ENCODE assay signal across 10 mouse cellular contexts in the genomic region with DNA sequence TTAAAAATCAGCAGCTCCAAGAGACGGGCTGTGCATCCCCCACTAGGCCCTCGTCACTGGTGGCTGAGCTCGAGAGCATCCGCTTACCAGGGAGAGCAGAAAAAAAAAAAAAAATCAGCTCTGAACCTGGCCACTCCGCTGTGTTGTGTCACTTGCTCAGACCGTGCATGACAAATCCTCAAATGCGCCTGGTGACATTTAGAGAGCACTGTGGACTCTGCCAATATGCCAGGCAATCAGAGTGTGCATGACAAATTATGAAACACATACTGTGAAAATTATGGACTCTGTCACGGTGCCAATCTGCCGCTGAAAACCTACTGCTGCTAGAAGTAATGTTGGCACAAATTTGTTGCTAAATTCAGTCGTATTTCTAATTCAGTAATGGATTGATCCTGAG.
A peak's percentile ranks its signal among the peaks of the same experiment; 100 is the strongest.
DNase-seq lines count a peak whose midpoint lies in the region; ATAC-seq lines count a peak whose summit lies in the region.
"Had no signal": no experiment of that assay in that cellular context is flagged by ENCODE, and none has a peak within 500 bp of the region (broad histone marks: within the 10 kb centered on the region; RNA-seq: fewer than 3 reads in every experiment).

No protein-coding gene starts in this region.

- no peak overlapping the region for H3K4me3 ChIP-seq in limb, embryonic 12.5 days (replicated peaks)
- no peak overlapping the region for H3K4me3 ChIP-seq in limb, embryonic 10.5 days
- H3K4me3 ChIP-seq: heart, embryonic 15.5 days; liver, embryonic 15.5 days had no signal

- intact Hi-C loops in gastrocnemius, postnatal 14 days (cut with DNase I; ENCODE audit: low total_unique reads) = no loop called here

- H3K27me3 ChIP-seq in limb, embryonic 12.5 days = no peaks in the 10 kb centered on the region
- no peaks in the 10 kb centered on the region for H3K27me3 ChIP-seq in limb, embryonic 10.5 days (ENCODE audit: low read depth, poor library complexity, severe bottlenecking)
- H3K27me3 ChIP-seq: heart, embryonic 15.5 days; liver, embryonic 15.5 days had no signal

- DNase-seq in limb, embryonic 10.5 days (ENCODE audit: low spot score) = no peak
- DNase-seq in cerebellum, postnatal 14 days = peak; percentile 90 to 93
- DNase-seq in layer of hippocampus, adult 9-10 months (ENCODE audit: low spot score) = peak; percentile 40
- DNase-seq in right cerebral cortex, postnatal 14 days = peak; percentile 57
- DNase-seq in gastrocnemius, postnatal 14 days = no peak
- no peak for DNase-seq in kidney, adult 8-10 months

- 0 out of 2 replicates have a peak overlapping the region, but pooled peaks have one; percentile 35 for H3K27ac ChIP-seq in limb, embryonic 12.5 days
- H3K27ac ChIP-seq in limb, embryonic 10.5 days = no peak overlapping the region
- H3K27ac ChIP-seq: heart, embryonic 15.5 days; liver, embryonic 15.5 days had no signal

- no peaks in the 10 kb centered on the region for H3K36me3 ChIP-seq in limb, embryonic 12.5 days
- no peaks in the 10 kb centered on the region for H3K36me3 ChIP-seq in limb, embryonic 10.5 days
- H3K36me3 ChIP-seq: heart, embryonic 15.5 days; liver, embryonic 15.5 days had no signal

- no peak overlapping the region for H3K4me2 ChIP-seq in limb, embryonic 12.5 days
- H3K4me2 ChIP-seq: heart, embryonic 15.5 days; liver, embryonic 15.5 days had no signal

- peaks cover 14% of the 10 kb centered on the region for H3K4me1 ChIP-seq in limb, embryonic 12.5 days (replicated peaks)
- peaks cover 27% of the 10 kb centered on the region for H3K4me1 ChIP-seq in limb, embryonic 10.5 days
- H3K4me1 ChIP-seq: heart, embryonic 15.5 days; liver, embryonic 15.5 days had no signal

- no peak for ATAC-seq in limb, embryonic 12.5 days (ENCODE audit: insufficient number of reproducible peaks, insufficient read depth, low FRiP score, low TSS enrichment, low read depth)
- no peak for ATAC-seq in monocyte, adult 5-6 weeks (replicated peaks; ENCODE audit: insufficient number of reproducible peaks, low FRiP score, low TSS enrichment, poor library complexity, severe bottlenecking)

- H3K9ac ChIP-seq in limb, embryonic 12.5 days (replicated peaks) = no peak overlapping the region
- H3K9ac ChIP-seq: heart, embryonic 15.5 days; liver, embryonic 15.5 days had no signal

- H3K9me3 ChIP-seq in limb, embryonic 12.5 days = no peaks in the 10 kb centered on the region
- H3K9me3 ChIP-seq in limb, embryonic 10.5 days (replicated peaks) = no peaks in the 10 kb centered on the region
- H3K9me3 ChIP-seq: heart, embryonic 15.5 days; liver, embryonic 15.5 days had no signal

- WGBS in limb, embryonic 12.5 days = 67% methylated on average over 10 of the region's 10 CpGs
- 86% methylated on average over 10 of the region's 10 CpGs for WGBS in limb, embryonic 10.5 days

Comparison
In these comparisons a context has a peak if more than half of its experiments do, and no peak if none do; other contexts are left out.
1. DNase-seq: peak in cerebellum, postnatal 14 days (2 of 2), layer of hippocampus, adult 9-10 months (single experiment) and right cerebral cortex, postnatal 14 days (single experiment); none in limb, embryonic 10.5 days (single experiment), gastrocnemius, postnatal 14 days (single experiment) and kidney, adult 8-10 months (0 of 2).